Mouse (Mus musculus) midbrain, embryonic 12.5 days (tissue): Measurements from ENCODE around the gene Ppid. TPM values are rescaled to one million over a fixed set of nuclear protein-coding genes. Genes with fewer than 3 reads are reported as not detected.
"Not testable (repeated sequence)": the region's sequence is repeated elsewhere in the genome, so short reads cannot be mapped to it uniquely, and the experiment has no call there.

Experiments used
- ATAC-seq: fragments of 200-750 bp; cut with Nextera tagmentation; 2 replicates; pipeline ENCODE4 v1.8.0; 2017; ENCODE audit warnings: low read depth, moderate TSS enrichment, moderate library complexity; ENCODE audit not compliant: low FRiP score
- H3K27ac ChIP-seq: fragments of 300-500 bp; sonication (generic); replicated peaks from 2 replicates; pipeline ENCODE4 v1.5.1; 2016; ENCODE audit warnings: mild to moderate bottlenecking
- H3K27me3 ChIP-seq: fragments of 300-500 bp; sonication (generic); 2 replicates; pipeline ENCODE4 v1.6.1; 2016; ENCODE audit warnings: mild to moderate bottlenecking
- H3K36me3 ChIP-seq: fragments of 300-500 bp; sonication (generic); 2 replicates; pipeline ENCODE4 v1.6.1; 2016
- H3K4me1 ChIP-seq: fragments of 300-500 bp; sonication (generic); 2 replicates; pipeline ENCODE4 v1.6.1; 2016
- H3K4me2 ChIP-seq: fragments of 300-500 bp; sonication (generic); replicated peaks from 2 replicates; pipeline ENCODE4 v1.6.1; 2016; ENCODE audit warnings: mild to moderate bottlenecking, moderate library complexity
- H3K4me3 ChIP-seq: fragments of 300-500 bp; sonication (generic); 2 replicates; pipeline ENCODE4 v1.5.1; 2016; ENCODE audit warnings: mild to moderate bottlenecking
- H3K9ac ChIP-seq: fragments of 300-500 bp; sonication (generic); replicated peaks from 2 replicates; pipeline ENCODE4 v1.6.1; 2016; ENCODE audit warnings: mild to moderate bottlenecking, moderate library complexity
- H3K9me3 ChIP-seq: fragments of 300-500 bp; sonication (generic); 2 replicates; pipeline ENCODE4 v1.6.1; 2016; ENCODE audit warnings: mild to moderate bottlenecking
- WGBS: fragments of 180-500 bp; shearing (Covaris S2); methylation state at CpG from one replicate; pipeline ENCODE4 v1.1.7; 2016; 5-methylcytosine and 5-hydroxymethylcytosine counted together
- polyA plus RNA-seq: library from polyadenylated mRNA; unstranded; fragments of >200 nt; fragmentation: Nextera tagmentation; extraction: Ambion mirVana; gene quantifications from 2 replicates; pipeline ENCODE4 v1.2.1, GENCODE M21; 2016

The Ppid gene
- polyA plus RNA-seq, 1 experiment from 2014 or later: 170 TPM

DNA sequence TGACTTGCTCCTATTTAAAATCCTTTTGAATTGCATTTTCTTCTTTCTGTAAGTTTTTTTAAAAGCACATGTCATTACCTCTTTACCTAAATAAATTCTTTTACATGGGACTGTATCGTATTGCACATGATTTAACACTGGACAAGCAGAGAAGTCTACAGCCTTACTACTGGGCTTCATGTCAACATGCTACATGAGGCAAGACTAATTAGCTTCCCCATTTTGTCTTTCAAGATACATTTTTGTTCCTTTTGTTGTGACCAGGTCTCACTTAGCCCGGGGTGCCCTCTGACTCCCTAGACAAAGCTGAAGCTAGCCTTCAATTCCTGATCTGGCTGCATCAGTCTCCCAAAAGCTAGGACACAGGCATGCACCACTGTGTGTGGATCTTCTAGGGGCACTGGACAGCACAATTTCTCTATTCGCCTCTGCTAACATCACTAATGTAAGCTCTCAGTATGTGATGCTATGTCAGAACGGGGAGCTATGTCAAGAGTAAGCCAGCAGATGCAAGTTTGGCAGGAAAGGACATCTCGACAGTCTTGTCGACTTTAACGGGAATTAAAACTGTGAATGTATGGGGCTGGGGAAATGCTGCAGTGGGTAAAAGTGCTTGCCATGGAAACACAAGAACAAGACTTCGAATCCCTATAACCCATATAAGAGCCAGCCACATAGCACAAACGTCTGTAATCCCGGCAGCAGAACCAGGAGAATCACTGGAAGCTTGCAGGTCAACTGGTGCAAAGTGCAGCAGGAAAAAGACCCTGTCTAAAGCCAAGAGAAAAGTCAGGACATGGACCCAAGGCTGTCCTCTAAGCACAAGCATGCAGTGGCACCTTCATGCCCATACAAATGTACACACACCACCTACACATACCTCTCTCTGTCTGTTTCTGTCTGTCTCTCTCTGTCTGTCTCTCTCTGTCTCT, 29.1 kb upstream of the Ppid start:
- Histone ChIP-seq H3K4me3 (no peak overlapping the region), H3K27ac (no peak overlapping the region), H3K36me3 (no peaks in the 10 kb centered on the region), H3K4me2 (no peak overlapping the region), H3K27me3 (peaks cover 5% of the 10 kb centered on the region; the same call in 1 of the 2 replicates), H3K4me1 (peaks cover 13% of the 10 kb centered on the region), H3K9me3 (no peaks in the 10 kb centered on the region), H3K9ac (no peak overlapping the region)
- no peak for ATAC-seq
- WGBS: 79% methylated on average over 10 of the region's 10 CpGs

DNA sequence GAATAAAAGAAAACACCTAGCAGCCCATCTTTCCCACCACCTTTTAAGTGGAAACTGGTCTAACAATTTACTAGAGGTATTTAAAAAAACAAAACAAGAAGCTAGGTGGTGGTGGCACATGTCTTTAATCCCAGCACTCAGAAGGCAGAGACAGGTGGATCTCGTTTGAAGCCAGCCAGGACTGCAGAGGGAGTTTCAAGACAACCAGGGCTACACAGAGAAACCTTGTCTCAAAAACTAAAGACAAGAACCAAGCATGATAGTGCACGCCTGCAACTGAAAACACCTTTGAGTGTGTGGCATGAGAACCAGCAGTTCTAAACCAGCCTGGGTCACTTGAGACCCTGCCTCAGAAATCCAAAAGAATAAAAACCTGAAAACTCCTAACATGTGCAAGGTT, 27.6 kb upstream of the Ppid start:
- Histone ChIP-seq H3K4me2 (no peak overlapping the region), H3K9me3 (no peaks in the 10 kb centered on the region), H3K36me3 (no peaks in the 10 kb centered on the region), H3K9ac (no peak overlapping the region), H3K4me3 (no peak overlapping the region), H3K4me1 (peaks cover 13% of the 10 kb centered on the region), H3K27ac (no peak overlapping the region), H3K27me3 (peaks cover 5% of the 10 kb centered on the region; the same call in 1 of the 2 replicates)
- WGBS: 86% methylated on average over 2 of the region's 2 CpGs
- no peak for ATAC-seq

DNA sequence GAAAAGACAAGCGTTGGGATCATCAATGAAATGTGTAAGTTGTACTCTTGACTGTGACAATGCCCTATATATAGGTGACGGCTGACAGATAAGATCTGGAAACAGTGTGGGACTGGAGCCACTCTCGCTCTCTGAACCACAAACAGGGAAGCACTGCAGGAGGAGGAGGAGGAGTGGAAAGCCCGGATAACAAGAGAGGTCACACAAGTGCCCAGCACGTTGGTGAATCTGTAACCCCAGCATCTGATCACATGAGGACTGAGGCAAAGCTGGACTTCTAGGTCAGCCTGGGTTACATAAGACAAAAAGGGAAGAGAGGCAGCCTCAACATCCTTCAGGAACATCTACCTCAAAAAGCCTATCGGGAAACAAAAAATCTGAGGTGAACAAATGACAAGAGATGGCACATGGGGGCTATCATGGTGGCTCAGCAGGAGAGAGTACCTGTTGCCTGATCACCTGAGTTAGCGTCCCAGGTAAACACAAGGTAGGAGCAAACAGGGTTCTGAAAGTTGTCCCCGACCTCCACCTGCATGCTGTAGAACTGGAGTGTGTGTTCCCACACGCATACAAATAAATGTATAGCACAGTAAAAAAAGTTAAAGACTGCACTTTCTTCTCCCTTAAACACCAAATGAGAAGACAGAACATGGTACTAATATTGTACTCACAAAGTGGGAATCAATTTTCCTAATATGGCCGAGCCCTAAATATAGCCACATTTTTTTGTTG, 26.1 kb upstream of the Ppid start:
- Histone ChIP-seq H3K4me3 (no peak overlapping the region), H3K27ac (no peak overlapping the region), H3K9ac (no peak overlapping the region), H3K9me3 (no peaks in the 10 kb centered on the region), H3K27me3 (peaks cover 5% of the 10 kb centered on the region; the same call in 1 of the 2 replicates), H3K4me2 (no peak overlapping the region), H3K4me1 (peaks cover 13% of the 10 kb centered on the region), H3K36me3 (no peaks in the 10 kb centered on the region)
- ATAC-seq: no peak
- 86% methylated on average over 10 of the region's 10 CpGs for WGBS

DNA sequence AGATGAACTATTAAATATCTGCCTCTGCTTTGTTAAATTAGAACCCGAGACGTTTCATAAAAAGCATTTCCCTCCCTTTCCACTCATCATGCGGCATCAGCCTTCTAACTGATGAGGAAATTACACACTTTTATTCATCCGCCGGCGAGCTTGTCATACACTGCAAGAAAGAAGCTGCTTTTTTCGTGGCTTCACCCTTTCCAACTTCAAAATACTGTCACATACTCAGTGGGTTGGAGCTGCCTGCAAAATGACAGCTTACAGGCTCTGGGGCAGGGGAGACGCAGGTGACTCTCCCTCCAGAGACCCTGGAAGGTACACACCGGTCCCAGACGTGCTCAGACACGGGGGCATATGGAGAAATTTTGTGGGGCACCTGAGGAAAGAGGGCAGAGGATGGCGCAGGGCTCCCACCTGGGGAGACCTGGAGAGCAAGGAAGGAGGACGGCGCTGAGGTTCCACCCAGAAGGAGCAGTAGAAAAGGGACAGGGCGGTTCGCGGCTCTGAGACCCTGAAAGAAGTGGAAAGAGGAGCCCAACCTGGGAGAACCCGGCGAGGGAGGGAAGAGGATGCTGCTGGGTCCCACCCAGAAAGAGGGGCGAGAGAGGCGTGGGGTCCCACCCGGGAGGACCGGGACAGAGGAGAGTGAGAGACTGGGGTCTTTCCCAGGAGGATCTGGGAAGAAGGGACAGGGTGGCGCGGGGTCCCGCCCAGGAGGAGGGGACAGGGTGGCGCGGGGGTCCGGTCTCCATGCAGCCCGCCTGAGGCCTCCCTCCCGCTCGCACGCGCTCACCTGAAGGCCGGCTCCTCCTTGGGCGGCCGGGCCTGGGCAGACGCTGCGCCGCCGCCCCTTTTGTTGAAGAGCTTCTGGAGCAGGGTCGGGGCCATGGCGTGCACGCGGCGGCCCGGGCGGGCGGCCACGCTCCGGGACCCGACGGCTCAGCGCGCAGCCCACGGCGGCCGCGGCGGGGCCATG, 24.1 kb upstream of the Ppid start:
- Histone ChIP-seq H3K4me2 (peak overlapping the region; percentile 90), H3K27ac (peak overlapping the region; percentile 77), H3K4me3 (peak overlapping the region; percentile 83), H3K9me3 (no peaks in the 10 kb centered on the region), H3K9ac (peak overlapping the region; percentile 81), H3K4me1 (peaks cover 13% of the 10 kb centered on the region), H3K27me3 (peaks cover 5% of the 10 kb centered on the region; the same call in 1 of the 2 replicates), H3K36me3 (no peaks in the 10 kb centered on the region)
- 3% methylated on average over 55 of the region's 60 CpGs for WGBS
- ATAC-seq: peak; percentile 76; the same call in 1 of the 2 replicates

DNA sequence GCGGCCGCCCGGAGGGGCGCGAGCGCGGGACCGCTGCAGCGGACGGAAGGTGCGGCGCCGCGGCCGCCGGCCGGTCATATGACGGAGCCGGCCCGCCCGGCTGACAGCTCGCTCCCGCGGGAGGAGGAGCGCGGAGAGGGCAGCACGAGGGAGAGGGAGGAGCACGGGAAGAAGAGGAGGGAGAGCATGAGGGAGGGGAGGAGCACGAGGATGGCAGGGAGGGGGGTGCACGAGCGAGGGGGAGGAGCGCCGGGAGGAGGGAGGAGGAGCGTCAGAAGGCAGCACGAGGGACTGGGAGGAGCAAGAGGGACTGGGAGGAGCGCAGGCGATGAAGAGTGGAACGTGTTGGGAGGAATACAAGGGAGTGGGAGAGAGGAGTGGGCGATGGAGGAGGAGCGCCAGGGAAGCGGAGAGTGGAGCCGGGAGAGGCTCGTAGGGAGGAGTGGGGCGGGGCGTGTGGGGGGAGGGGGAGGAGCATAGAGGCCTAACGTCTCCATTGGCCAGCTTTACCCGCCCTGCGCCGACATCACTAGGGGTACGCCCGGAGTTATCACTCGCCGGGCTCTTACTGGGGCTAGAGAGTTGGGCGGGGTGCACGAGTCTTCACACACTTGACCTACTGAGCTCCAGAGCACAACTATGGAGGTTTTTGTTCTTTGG, 23.3 kb upstream of the Ppid start, which contains the start of gene Fnip2:
Gene Fnip2 (minus strand): TSS at position 94 of the 660 bp plus-strand sequence.
- no peaks in the 10 kb centered on the region for H3K36me3 ChIP-seq
- H3K4me1 ChIP-seq: peaks cover 13% of the 10 kb centered on the region
- H3K27ac ChIP-seq: peak within 1 kb of the TSS; percentile 77
- H3K9me3 ChIP-seq: no peaks in the 10 kb centered on the region
- under 1% methylated on average over 52 of the region's 55 CpGs for WGBS
- H3K4me2 ChIP-seq: peak within 1 kb of the TSS; percentile 90
- peak within 1 kb of the TSS; percentile 81 for H3K9ac ChIP-seq
- peaks cover 5% of the 10 kb centered on the region; the same call in 1 of the 2 replicates for H3K27me3 ChIP-seq
- peak within 1 kb of the TSS; percentile 83 for H3K4me3 ChIP-seq
- peak; percentile 96 for ATAC-seq

DNA sequence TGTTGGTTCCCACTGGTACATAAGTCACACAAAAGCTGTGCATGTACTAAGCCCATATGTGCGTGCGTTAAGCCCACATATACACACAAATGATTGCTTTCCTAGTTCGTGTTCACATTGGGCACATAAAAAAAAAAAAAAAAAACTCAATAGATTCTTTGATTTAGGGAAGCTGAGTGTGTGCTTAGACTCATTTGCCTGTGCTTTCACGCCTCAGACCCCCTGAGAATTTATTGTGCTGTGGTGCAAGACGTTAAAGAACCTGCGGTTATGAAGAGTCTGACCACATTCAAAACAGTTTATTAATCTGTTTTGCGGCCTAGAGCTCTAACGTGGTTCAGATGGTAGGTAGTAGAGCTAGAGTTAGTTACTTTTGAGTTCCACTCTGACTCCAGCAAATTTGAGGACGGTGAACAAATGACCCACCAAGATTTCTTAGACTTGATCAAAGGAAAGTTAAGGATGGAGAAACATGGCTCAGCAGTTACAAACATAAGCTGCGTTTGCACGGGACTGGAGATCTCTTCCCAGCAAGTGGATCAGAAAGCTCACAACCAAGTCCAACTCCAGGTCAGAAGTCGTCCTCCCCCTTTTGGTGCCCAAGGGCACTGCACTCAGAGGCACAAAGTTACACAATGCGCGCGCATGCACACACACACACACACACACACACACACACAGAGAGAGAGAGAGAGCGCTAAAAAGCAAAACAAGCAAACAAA, 22.4 kb upstream of the Ppid start:
- WGBS: 88% methylated on average over 13 of the region's 16 CpGs
- Histone ChIP-seq H3K36me3 (no peaks in the 10 kb centered on the region), H3K27me3 (peaks cover 5% of the 10 kb centered on the region; the same call in 1 of the 2 replicates), H3K4me1 (peaks cover 13% of the 10 kb centered on the region), H3K27ac (peak overlapping the region; percentile 77; the same call in 1 of the 2 replicates), H3K4me2 (peak overlapping the region; percentile 90), H3K9me3 (no peaks in the 10 kb centered on the region), H3K4me3 (no peak overlapping the region), H3K9ac (no peak overlapping the region)
- ATAC-seq: no peak

DNA sequence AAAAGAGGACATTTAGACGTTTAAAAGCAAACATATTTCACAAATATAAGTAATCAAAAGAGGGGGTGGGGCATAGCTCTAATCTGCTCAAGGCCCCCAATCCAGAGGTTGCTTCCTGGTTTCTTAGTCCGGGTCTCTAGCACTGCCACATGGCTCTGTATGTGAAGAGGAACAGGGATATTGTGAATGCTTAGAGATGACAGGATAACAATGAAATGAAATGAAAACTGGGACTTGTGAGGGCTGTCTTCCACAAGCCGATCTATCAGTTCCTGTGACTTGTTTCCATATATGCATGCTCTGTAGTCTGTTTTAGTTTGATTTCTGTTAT, 21.8 kb upstream of the Ppid start:
- Histone ChIP-seq H3K9ac (no peak overlapping the region), H3K4me3 (no peak overlapping the region), H3K27ac (no peak overlapping the region), H3K36me3 (no peaks in the 10 kb centered on the region), H3K9me3 (no peaks in the 10 kb centered on the region), H3K4me2 (no peak overlapping the region), H3K27me3 (peaks cover 5% of the 10 kb centered on the region; the same call in 1 of the 2 replicates), H3K4me1 (peaks cover 13% of the 10 kb centered on the region)
- ATAC-seq: no peak
- WGBS: 86% methylated on average over 3 of the region's 3 CpGs

DNA sequence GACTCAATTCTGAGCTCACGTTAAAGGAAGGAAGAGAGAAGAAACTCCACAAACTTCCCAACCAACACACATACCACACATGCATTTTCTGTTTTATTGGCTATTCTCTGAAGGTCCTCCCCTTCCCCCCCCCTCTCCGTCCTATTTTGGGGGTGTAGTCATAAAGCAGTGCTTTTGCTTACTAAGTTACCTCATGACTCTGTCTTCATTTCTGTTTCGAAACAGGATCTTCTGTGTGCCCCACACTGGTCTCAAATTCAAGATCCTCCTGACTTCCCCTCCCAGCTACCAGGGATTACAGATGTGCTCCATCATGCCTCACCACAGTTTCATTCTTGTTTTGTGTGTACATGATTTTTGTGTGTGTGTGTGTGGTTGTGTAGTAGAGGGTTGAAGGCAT, 18.7 kb upstream of the Ppid start:
- H3K27ac ChIP-seq: no peak overlapping the region
- H3K27me3 ChIP-seq: no peaks in the 10 kb centered on the region
- WGBS: 74% methylated on average over 3 of the region's 3 CpGs
- peaks cover 16% of the 10 kb centered on the region for H3K4me1 ChIP-seq
- no peak overlapping the region for H3K9ac ChIP-seq
- H3K4me3 ChIP-seq: no peak overlapping the region
- no peaks in the 10 kb centered on the region for H3K9me3 ChIP-seq
- no peaks in the 10 kb centered on the region for H3K36me3 ChIP-seq
- no peak overlapping the region for H3K4me2 ChIP-seq
- no peak for ATAC-seq

DNA sequence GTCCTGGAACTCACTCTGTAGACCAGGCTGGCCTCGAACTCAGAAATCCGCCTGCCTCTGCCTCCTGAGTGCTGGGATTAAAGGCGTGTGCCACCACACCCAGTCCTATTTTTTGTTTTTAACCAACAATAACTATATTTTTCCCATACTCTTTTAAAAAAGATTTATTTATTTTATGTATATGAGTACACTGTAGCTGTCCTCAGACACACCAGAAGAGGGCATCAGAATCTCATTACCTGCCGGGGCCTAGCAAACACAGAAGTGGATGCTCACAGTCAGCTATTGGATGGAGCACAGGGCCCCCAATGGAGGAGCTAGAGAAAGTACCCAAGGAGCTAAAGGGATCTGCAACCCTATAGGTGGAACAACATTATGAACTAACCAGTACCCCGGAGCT, 17.8 kb upstream of the Ppid start:
- 96% methylated on average over 5 of the region's 5 CpGs for WGBS
- H3K9me3 ChIP-seq, H3K27me3 ChIP-seq, H3K27ac ChIP-seq, H3K9ac ChIP-seq, H3K4me2 ChIP-seq, ATAC-seq, H3K36me3 ChIP-seq, H3K4me3 ChIP-seq: not testable (repeated sequence)
- peaks cover 16% of the 10 kb centered on the region for H3K4me1 ChIP-seq

DNA sequence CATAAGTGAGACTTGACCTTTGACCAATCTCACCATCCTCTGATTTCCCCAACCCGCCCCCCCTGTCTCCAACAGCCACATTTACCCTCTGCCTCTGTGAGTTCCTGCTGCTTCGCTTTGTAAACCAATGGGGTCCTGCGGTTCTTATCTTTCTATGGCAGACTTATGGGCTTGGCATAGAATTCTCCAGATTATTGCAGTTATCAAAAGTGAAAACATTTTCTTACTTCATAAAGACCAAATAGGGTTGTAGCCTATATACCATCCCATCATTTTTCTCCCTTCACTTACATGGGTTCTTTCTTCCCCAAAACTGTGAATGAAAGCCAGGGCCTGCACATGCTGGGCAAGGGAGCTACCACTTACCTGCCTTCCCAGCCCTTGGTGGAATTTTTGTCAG, 16.8 kb upstream of the Ppid start:
- Histone ChIP-seq H3K4me2 (no peak overlapping the region), H3K9me3 (no peaks in the 10 kb centered on the region), H3K27ac (no peak overlapping the region), H3K9ac (no peak overlapping the region), H3K4me3 (no peak overlapping the region), H3K27me3 (no peaks in the 10 kb centered on the region), H3K36me3 (no peaks in the 10 kb centered on the region), H3K4me1 (peaks cover 16% of the 10 kb centered on the region)
- no peak for ATAC-seq
- WGBS: 85% methylated on average over 3 of the region's 3 CpGs
